Mouse (Mus musculus): ENCODE measurements around the gene Uck2.

The Uck2 gene

GRCm38 (mm10) chr1:167211979-167212614 lies 73.0 kb downstream of the Uck2 start:
- DNase-seq (ENCODE audit: low spot score) = peak; percentile 80

GRCm38 (mm10) chr1:167208816-167209215 lies 76.3 kb downstream of the Uck2 start:
- DNase-seq (ENCODE audit: low spot score) = no peak

GRCm38 (mm10) chr1:167205177-167205750 lies 79.9 kb downstream of the Uck2 start:
- DNase-seq (ENCODE audit: low spot score) = peak; percentile 46

GRCm38 (mm10) chr1:167204421-167204820 lies 80.7 kb downstream of the Uck2 start:
- DNase-seq (ENCODE audit: low spot score) = no peak

- DNase-seq (ENCODE audit: low spot score) = no peak
Observed at GRCm38 (mm10) chr1:167194766-167195165, 90.4 kb downstream of the Uck2 start.

GRCm38 (mm10) chr1:167187791-167188190 lies 97.3 kb downstream of the Uck2 start:
- DNase-seq (ENCODE audit: low spot score) = no peak

GRCm38 (mm10) chr1:167181919-167182616 lies 103.1 kb downstream of the Uck2 start:
- DNase-seq (ENCODE audit: low spot score) = peak; percentile 63

Data from MN1 (cell line).